Mouse (Mus musculus) spleen, adult 18-20 months (tissue): Measurements from ENCODE around the gene Hnrnpll.
A peak's percentile ranks its signal among the peaks of the same experiment; 100 is the strongest.

Experiments used
- DNase-seq, 2 experiments: peaks; one replicate each; pipeline ENCODE4 v3.0.0; 2022; ENCODE audit warnings: mixed read lengths in 2 of 2

Hnrnpll gene

DNA sequence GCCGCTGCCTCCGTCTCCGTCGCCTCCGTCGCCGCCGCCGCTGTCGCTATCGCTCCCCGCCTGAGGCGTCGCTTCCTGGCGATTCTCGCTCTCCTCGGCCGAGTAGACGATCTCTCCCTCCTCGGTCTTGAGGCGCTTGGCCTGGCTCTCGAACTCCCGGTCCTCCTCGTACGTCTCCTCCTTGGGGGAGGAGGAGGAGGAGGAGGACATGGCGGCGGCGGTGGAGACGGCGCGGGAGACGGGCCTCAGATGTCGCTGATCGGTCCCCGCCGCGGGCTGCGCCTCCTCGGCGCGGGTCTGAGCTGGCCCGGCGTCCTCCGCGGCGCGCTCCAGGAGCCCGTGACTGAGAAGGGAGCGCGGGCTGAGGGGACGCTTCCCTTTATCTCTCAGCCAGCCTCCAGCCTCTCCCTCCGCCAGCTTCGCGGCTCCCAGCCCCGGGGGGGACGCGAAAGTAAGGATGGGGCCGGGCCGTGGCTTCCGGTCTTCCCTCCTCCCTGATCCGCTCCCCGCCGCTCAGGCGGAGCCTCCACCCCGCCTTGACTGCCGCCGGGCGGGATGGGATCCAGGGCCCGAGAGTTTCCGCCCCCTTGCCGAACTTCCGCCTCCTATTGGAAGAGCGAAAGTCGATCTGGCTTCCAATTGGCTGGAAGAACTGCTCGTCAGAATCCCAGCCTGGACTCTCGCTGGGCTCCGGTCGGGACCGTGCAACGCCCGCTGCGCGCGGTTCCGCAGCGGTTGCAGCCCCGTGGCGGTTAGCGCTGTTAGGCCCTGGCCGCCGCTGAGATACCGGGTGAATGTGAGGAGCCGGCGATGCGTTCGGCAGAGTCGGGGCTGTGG lies at the start of gene Hnrnpll:
Hnrnpll (minus strand) TSS at position 552 of the 837 bp plus-strand sequence.
- DNase-seq, result peak; percentile 77 to 85

DNA sequence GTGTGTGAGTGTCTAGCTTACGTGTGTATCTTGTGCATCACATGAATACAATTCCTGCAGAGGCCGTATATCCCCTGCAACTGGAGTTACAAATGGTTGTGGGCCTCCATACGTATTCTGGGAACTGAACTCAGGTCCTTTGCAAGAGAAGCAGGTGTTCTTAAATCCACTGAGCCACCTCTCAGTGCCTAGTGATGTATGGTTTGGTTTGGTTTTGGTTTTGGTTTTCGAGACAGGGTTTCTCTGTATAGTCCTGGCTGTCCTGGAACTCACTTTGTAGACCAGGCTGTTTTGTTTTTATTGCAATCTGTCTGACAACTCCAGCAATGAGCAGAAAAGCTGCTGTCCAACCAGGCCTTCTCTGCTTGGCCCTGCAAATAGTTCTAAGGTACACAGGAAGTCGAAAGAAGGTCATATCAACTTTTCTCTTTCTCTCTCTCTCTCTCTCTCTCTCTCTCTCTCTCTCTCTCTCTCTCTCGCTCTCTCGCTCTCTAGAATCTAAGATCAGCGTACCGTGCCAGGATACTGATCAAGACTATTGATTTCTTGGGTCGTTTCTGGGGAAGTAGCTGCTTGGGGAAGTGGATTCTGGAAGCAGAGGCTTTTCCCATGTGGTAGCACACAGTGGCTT lies 43.3 kb upstream of the Hnrnpll start:
- DNase-seq, result no peak

DNA sequence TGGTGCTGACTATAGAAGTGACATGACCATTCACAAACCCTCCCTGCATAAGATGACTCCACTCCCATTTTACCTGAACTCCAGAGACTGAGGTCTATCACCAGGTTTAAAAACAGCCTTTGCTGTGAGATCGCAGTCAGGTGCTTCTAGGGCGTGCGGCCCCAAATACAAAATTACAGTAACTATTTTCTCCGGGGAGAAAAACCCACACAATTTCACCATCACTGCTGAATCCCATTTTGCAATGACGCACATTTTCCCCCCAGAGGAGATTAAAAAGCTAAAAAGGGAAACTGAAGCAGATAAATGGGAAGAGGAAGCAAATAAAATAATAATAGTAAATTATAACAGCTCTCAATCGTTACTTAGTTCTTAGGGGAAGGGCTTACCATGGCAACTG lies 37.7 kb upstream of the Hnrnpll start:
- no peak for DNase-seq

DNA sequence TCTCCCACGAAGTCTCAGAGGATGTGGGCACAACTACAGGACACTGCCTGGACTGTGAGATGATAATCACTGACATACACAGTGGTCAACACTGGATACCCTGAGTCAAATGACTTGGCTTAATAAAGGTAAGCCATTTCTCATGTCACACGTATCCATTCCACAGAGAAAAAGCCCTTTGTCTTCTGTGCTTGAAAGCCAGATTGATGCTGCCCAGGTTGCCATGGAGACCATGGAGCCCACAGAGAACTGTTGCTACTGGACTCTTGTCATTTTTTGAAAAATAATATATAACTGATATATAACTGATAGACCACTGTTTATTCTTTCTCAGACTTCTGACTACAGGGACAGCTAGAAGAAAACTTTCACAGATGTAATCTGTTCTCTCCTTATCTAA lies 35.1 kb upstream of the Hnrnpll start:
- DNase-seq, result no peak

DNA sequence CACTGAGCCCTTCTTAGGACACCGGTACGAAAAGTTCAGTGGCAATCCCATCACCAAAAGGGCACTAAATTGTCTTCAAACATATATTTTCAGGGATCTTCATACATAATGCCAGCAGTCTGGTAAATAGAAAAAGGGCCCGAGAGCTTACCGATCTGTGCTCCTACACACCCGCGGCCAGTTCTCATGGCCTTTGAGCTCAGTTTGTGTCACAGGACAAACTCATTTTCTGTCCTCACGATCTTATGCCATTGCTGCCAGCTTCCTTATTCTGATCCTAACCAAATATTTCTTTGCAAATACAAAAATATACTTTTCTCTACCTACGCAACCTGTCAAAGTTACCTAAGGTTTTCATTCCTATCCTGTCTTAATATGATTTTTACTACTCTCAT lies 34.6 kb upstream of the Hnrnpll start:
- DNase-seq, result no peak

DNA sequence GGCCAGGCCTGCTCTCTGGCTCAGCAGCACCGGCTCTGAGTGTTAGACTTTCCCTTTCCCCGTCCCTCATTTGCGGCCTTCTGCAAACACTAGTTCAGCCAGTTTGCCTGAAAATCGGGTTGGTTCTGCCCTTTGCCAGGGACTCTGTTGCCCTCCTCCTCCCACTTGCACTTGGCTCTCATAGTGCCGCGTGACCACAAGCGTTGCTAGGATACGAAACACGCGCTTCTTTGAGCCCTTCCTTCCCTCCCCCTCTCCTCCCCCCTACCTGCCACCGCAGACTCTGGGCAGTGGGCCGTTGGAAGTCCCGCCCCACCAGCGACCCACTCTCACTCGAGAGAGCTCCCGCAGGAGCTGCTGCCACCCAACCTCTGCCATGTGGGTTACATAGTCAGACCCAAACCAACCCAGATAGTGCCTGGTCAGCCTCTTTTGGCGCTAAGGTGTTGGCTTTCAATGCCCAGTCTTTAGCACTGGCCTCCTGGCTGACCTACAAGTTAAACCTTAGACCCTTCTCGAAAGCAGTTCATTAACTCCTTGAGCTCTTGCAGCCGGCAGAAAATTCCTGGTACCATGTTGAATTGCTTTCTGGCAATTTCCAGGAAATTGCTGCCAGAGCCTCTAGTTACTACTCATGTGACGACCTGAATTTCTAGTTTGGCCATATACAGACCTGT lies 34.0 kb upstream of the Hnrnpll start:
- DNase-seq, result no peak

DNA sequence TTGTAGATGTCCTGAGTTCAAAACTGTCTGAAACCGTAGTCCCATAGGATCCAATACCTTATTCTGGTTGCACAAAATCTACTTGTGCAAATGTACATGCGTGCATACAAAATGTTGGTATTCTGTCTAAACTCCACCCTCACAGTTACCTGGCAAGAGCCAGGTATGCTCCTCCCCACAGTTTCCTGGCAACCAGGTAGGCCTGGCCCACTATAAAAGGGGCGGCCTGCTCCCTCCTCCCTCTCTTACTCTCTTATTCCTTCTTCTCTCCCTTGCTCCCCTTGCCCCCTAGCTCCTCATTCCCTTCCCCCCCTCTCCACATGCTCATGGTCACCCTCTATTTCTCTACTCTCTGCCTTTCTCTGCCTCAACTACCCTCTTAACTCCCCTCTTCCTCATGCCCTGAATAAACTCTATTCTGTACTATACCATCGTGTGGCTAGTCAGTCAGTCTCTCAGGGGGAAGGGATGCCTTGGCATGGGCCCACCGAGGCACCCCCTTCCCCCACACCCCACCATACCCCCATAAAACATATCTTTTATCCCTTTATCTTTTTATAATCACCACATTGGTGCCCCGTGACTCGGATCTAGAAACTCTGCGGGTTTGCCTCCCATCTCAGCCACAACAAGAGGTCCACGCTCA lies 33.2 kb upstream of the Hnrnpll start:
- DNase-seq, result no peak

DNA sequence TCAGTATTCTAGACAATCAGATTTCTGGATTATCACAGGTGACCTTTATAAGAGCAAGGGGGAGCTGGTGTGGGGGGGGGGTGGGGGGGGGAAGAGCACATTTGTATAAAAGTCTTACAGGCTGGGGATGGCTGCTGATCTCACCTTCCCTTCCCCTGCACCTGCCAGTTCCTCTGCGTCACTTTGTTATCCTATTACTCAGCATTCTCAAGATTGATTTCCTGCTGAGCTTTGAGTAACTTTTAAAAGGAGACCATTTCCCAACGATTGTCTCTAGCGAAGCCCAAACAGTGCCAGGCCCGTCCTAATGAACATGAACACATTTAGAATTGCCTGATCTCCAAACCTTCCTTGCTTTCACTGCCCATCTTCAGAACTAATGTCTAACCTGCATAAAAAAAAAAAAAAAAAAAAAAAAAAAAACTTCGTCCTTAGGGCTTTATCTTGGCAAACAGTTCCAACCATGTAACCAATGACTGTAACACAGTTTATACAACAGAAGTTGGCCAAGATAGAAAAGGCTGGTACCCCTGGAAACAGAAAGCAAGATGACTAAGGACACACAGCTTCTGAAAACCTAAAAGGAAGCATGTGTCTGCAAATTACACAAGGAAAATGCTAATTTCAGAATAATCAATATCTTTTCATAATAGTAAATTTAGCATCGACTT lies 29.9 kb upstream of the Hnrnpll start:
- DNase-seq, result no peak

DNA sequence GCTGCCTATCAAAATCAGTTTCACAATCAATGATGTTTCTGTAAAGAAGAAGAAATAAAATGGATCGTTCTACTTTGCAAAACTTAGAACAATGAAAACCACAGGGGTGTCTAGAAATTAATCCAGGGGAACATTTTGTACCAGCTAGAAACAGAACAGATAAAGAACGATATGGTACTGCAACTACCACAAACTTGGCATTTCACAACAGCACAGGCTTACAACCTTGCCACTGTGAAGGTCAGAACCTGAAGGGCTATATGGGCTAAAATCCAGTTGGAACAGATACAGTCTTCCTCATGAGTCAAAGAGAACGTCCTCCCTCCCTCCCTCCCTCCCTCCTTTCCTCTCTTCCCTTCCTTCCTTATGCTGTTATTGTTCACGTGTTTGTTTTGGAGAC lies 28.4 kb upstream of the Hnrnpll start:
- DNase-seq, result no peak

DNA sequence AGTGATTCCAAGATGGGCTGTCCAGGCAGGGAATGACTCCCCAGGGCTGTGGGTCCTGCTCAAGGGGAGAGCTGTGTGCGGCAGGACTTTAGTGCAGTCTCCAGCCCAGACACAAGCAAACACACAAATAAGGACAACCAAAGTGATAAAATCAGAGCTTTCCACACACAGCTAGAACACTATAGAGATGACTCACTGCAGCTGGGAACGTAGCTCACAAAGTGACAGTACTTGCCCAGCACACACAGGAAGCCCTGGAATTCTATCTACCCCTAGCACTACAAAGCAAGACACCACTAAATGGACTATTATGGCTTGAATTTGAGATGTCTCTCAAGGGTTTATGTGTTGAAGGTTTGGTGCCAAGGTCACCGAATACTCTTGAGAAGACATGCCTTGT lies 26.0 kb upstream of the Hnrnpll start:
- no peak for DNase-seq

DNA sequence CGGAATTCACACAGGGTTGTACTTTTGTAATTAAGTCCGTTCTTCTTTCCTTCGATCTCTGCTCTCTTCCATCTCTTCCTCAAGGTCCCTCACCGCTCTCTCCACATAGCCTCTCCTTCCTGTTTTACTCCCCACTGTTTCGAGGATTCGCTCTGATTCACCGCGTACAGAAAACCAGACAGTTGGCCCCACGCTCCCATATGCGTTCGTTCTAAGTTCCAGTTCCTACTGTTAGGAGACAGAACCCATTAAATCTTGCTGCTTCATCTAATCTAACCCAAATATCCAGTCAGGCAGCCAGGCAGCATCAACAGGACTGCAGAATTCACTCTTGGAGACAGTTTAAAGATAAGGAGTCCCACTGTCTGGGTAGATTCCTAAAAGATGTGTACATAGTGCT lies 24.5 kb upstream of the Hnrnpll start:
- DNase-seq, result no peak

DNA sequence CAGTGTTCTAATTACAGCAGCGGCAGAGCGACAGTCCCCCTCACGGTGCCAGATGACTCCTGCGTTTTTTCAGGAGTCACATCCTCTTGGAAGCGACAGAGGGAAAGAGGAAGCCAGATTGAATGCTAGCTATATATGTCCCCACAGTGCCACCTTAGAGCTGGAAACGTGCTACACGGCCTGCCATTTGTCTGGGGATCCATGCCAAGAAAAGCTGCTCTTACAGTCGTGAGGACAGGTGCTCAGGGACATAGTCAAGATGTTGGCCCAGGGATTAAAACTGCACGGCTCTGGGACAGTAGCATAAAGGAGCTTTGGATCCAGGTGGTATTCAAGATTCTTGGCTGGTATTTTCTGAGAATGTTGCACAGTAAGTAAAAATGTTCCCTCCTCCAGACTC lies 22.3 kb upstream of the Hnrnpll start:
- DNase-seq, result no peak

DNA sequence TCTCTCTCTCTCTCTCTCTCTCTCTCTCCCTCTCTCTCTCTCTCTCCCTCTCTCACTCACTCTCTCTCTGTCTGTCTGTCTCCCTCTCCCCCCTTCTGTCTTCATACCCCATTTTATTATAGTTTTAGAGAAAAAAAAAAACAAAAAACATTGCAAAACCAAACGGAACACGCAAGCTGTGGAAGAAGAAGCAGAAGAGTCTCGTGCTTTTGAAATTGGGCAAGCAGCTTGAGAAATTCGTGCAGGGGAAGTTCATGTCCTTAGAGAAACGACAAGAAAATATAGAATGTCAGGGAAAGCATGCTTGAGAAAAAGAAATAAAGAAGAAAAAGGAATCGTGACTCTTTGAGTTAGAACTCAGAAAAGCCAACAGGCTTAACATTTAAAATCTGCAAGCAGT lies 21.1 kb upstream of the Hnrnpll start:
- no peak for DNase-seq

DNA sequence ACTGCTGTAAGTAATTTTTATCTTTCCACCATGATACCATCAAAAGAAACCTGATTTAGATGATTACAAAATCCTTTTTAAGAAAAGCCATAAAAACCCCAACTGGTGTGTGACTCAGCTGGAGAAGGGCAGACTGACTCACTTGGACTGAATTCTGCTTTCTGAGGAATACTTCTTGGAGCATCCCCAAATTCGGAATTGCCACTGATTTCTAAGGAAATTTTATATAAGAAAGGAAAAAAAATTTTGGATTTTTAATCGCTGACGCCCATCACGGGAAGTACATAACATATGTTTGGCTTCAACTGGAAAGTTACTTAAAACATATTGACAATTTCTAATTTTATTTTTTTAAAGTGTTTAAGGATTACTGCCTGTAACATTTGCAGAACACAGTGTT lies 16.6 kb upstream of the Hnrnpll start:
- no peak for DNase-seq

DNA sequence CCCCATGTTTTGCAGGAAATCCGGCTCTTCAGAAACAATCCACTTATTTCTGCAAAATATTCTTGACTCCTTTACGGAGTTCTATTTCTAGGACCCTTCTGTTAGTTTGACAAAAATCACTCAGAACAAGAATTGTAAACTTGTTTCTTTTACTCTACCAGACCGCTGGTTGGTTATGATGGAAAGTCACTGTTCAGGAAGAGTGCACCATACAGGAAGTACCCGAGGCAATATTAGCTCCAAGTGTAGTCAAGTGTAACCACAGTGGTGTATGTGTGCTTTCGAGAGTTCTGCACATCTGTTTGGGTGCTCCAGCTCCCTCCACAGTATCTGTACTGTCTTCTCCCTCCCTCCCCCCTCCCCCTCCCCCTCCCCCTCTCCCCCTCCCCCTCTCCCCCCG lies 5.1 kb upstream of the Hnrnpll start:
- no peak for DNase-seq

DNA sequence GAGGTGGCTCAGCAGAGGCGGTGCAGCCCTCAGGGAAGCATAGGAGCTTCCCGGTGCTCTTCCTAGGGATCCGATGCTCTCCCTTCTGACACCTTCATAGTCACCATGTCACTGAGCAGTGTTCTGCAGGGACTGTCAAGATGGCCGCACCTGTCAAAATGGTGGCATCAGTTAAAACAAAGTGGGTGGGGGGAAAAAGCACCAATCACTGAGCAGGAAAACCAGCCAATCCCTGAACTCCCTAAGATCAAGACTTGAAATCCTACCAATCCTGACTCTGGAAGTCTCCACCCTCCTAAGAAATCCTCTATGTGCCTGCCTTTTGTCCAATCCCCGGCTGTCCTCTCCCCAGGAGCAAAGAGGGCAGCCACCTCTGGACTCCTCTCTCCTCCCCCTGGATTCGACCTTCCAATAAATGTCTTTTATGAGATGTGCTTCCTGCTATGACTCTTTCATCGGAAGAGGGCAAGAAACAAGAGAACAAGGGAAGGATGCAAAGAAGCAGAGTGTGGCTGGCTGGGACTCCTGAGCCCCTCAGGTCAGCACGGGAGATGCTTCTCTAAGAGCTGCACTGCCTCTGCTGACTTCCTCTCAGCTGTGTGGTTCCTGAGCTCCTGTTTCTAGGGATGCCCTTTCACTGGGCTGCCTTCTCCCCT lies 1.8 kb upstream of the Hnrnpll start:
- DNase-seq, result no peak

DNA sequence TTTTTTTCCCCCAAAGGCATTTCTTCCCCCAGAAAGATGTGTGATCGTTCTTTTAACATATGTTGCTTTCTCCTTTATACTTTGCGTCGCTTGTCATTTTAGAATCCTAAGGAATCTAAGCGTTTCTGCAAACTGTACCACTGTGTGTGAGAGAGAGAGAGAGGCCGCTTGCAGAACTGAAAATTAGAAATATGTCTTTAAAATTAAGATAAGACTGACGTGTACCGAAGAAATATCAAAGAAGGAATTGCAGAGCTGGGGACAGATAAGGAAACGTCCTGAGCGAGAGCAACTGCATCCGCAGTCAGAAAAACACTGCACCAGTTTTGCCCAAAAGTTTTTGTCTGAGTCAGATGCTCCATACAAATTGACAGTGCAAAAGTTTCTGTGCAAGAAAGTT lies 1.3 kb upstream of the Hnrnpll start:
- DNase-seq, result no peak

DNA sequence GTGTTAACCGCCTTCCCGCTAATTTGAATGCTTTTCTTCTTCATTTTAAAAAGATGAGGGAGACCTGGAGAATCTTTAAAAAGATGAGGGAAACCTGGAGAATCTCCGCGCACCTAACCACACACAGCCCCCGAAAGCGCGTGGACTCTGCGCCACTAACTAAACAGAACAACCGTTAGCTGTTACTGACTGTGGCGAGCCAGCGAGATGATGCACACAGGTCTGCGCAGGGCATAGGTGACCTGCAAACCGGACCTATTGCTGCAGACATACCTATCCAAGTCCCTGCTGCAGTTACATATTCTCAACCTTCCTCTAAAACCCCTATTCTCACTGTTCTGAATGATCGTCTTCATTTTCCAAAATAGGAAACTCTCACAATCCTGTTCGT lies 481 bp upstream of the Hnrnpll start:
- no peak for DNase-seq

DNA sequence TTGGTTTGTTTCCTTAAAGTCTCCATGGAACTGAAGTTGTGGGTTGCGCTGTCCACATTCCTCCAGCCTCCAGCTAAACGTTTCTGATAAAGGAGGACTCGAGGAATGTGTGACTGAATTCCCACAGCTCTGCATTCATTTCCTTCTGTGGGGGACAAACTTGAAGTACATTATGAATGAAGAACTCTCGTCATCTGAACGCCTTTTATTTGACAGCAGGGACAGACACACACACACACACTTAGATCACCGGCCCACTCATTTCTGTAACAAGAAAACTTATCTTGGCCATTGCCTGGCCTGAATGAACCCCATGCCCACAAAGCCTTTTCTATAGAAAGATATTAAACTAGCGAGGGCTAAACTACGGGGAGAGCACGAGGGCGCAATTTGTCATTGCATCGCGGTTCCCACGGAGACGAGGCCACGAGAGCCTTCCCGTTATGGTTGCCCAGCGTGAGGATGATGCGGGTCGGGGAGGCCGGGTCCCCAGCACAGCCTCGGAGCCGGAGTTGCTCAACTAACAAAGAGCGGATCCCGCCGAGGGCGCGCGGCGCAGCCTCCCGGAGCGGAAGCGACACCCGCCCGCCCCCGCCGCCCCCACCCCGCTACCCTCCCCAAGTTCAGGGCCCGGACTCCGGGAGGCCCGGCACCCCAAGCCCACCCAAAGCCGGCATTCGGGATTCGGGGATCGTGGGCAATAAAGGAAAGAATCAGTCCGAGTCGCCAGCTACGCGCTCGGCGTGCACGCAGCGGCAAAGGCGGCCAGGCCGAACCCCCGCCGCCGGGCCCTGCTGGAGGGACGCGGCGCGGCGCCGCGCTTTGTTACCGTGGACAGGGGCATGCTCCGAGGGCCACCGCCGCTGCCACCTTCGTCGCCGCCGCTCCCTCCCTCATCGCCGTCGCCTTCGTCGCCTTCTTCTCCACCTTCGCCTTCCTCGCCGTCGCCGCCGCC lies 1.0 kb downstream of the Hnrnpll start:
- peak; percentile 18 to 38 for DNase-seq

DNA sequence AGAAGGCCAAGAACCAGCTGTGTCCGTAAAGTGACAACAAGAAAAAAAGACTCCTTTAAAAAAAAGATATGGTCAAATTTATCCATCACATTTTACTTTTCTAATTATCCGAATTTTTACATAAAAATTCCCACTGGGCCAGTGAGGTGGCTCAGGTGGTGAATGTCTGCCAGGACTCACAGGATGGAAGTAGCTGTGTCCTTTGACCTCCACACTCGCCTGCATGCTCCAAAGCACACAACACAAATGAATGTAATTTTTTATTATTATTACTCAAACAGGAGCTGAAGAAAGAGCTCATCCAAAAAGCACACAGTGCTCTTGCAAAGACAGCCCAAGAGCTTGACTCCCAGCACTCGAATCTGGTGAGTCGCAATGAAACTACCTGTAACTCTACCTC lies 2.0 kb downstream of the Hnrnpll start:
- no peak for DNase-seq

DNA sequence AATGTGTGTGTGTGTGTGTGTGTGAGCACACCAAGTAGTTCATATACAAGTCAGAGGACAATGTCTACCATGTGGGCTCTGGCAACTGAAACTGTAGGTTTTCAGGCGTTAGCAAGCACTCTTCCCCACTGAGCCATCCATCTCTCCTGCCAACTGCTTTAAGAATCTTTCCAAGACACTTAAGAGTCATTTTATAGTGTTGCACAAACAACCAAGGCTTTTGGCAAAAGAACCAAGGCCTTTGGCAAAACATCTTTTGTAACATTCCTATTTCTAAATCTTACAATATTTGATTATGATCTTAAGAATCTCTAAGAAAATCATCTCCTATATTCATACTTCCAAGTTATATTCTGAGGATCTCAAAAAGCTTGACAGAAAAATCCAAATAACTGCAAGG lies 2.4 kb downstream of the Hnrnpll start:
- no peak for DNase-seq
